Mouse (Mus musculus) embryo, embryonic 10.5 days (tissue): Measurements from ENCODE around the gene Gm20388.

ENCODE experiments used
- DNase-seq: peaks from one replicate; pipeline ENCODE4 v3.0.0-alpha.2; 2015; ENCODE audit warnings: low spot score

The Gm20388 gene

DNA sequence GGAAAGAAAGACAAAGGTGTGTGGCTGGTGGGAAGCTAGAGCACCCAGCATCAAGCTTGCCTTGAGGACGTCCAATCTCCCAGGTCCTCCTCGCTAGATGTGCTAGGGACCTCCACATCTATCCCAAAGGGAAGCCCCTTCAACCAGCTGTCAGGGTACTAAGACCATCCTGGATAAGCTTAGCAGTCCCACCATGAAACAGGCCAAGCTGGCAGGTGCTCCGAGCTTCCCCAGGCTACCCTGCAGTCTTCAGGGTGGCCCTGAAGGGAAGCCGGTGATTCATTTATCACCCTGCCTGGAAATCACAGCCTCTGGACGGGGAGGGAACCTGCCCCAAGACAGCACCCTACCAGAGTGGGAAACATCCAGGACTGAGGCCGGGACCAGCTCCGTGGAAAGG is 1165.9 kb downstream of the Gm20388 start:
- peak; percentile 10 for DNase-seq

DNA sequence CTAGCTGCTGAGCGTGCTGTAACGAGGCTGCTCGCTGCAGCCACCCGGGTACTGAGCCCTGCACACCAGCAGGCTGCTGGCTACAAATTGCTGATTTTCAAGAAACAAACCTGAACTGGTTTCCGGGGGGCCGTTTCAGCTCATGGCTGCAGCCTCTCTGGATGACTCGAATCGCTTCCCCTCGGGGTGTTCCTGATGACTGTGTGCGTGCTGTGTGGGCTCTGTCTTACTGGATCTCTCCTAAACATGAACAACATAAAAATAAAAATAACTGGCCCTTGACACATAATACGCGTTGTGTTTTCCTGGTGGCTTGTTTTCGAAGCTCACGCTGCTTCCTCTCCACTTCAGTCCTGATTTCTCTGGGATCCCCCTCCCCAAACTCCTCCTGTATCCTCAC is 1168.1 kb downstream of the Gm20388 start:
- peak; percentile 15 for DNase-seq

DNA sequence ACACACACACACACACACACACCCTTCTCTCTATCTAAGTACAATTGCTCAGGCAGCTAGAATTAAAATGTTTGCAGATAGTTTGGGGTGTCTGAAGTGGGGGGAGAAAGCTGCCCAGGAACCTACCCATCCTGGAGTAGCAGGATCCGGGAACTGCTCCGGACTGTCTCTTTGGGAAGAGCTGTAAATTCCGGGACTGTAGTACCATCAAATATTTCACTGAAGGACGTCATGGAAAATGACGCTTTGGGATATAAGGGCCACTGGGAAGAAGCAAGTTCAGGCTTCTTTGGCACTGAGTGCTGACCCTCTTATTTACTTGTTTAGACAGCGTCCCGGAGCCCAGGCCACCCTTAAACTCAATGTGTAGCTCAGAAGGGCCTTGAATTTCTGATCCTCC is 1168.6 kb downstream of the Gm20388 start:
- no peak for DNase-seq

DNA sequence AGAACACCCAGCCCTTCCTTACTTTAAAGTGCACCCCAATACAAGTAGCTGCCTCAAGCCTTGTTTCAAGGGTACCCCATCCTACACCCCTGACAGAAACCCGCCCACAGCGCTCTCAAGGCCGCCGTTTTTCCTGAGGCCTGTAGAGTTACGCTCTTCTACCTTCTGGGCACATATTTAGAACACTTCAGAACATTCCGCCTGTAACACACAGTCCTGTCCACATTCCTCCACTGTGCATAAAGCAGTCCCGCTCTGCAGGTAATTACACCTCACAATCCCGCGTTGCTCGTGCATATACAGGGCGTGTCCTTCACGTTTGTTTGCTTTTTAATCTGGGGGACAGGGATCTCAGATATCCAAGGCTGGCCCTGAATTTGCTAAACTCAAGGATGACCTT is 1169.3 kb downstream of the Gm20388 start:
- DNase-seq: peak; percentile 47

DNA sequence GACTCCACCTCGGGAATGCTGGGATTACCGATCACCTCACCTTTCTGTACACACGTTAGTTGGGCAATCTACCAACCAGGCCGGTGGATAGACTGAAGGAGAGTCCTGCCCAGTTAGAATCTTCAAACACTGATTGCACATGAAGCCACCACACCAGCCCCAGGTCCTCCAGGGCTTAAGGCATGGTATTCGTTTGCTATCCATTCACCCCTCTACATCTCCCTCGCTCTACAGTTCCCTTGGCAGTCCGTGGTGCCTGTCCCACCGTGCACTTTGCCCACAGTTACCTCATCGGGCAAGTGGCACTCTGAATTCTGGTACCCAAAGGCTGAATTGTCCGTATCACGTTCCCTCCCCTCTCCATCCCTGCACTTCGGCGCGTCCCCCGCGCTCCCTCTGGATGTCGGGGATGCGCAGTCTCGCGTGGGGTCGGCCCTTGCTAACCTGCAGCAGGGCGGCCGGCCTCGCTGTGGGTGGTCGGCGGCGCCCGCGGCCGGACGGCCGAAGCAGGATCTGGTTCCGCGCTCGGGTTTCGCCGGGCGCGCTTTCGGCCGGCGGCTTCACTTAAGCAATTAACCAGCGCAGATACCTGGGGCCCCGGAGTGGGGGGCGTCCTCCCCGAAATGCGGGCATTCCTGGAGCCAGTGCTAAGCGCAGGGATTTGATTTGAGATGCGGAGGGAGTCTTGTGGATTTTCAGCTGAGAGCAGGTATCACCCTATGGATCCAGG is 1169.9 kb downstream of the Gm20388 start:
- peak; percentile 50 for DNase-seq

DNA sequence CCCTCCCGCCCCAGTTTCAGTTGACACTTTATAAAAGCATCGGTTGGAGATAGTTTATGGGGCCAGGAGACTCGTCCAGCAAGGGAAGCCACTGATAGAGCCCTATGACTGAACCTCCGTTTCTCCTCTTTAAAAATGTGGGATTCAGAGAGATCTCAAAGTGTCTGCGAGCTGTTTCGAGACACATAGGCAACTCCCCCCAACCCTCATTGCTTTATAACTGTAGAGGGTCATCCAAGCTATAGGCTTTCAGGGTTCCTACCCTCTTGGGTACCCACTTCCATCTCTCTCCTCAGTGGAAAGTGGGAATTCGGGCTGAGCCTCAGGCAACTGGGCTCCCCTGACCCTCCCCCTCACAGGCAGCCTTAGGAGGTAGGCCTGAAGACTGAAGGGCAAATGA is 1170.8 kb downstream of the Gm20388 start:
- peak; percentile 28 for DNase-seq

DNA sequence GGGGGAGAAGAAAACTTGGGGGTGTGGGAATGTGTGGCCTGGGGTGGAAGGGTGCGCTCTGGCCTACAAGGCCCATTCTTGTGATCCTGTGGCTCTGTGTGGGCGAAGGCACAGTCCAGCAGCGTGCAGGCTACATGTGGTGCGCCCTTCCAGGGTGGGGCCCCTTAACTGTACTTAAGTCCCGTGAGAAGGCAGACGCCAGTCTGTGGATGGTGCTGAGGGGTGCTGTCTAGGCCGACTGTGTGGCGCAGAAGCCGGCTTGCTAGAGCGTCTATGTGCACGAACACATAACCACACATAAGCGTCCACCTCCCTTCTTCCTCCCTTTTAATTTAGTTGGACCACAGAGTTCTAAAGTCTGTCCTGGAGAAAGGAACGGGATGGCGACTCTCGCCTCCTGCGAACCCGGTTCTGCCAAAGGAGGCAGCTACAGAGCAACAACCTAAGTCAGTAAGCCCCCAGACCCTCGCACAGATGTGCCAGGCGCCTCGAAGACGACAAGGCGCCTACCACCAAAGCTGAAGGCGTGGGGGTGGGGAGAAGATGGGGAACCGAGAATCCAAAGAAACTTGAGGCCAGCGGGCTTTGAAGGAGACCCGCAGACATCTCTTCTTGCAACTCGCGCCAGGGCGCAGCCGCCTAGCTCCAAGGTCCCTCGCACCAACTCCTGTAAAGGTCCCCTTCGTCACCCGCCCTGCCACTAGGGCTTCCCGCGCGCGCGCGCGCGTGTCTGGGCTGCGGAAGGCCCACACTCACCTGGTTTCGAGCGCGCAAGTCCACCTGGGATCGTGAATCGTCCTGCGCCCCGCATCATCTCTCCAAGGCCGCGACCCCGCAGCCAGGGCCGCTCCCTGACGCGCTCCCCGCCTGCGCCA is 1171.8 kb downstream of the Gm20388 start:
- peak; percentile 42 for DNase-seq

DNA sequence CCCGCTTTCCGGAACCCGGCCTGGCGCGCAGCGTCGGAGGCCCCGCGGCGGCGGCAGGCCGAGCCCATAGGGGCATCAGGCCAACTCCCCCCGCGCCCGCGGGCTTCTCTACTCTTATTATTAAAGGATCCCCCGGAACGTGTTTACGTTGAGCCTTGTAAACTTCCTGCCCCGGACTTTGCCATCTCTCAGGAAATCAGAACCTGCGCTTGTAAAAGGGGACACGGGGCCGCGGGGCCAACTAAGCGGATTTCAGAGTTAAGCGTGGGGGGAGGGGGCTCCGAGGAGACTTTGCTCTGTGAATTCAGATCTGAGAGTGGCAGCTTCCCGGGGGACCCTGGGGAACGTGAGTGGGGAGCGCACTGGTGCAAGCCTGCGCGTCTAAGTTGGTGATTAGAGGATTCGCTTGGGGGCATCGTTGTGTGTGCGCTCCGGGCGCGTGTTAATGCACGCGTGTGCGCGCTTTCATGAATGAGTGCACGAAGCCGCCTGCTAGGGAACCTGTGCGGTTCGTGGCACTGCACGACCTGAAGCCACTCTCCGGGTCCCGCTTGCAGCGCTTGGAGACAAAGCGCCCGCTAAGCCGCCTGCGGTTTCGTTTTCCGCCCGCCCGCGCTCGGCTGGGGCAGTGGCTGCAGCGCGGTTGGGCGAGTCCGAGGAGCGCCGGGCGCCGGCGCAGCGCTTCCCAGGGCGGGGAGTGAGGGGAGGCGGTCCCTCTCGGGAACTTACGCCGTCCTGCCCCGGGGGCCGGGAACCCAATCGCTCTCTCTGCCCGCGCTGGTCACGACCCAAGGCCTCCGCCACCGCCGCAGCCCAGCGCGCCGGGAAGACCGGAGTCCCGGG is 1172.7 kb downstream of the Gm20388 start:
- DNase-seq: peak; percentile 77

DNA sequence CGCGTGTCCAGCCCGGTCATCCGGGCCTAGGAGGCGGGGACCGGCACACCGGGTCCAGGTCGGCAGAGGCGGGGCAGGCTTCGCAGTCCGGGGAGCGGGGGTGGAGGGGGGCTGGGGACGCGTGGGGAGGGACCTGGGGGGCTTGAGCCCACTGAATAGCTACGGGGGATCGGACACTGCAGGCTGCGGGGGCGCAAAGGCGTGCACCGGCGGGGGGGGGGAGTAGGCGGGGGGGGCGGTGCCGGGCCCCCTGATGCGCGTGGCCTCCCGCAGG is 1173.2 kb downstream of the Gm20388 start:
- DNase-seq: no peak

DNA sequence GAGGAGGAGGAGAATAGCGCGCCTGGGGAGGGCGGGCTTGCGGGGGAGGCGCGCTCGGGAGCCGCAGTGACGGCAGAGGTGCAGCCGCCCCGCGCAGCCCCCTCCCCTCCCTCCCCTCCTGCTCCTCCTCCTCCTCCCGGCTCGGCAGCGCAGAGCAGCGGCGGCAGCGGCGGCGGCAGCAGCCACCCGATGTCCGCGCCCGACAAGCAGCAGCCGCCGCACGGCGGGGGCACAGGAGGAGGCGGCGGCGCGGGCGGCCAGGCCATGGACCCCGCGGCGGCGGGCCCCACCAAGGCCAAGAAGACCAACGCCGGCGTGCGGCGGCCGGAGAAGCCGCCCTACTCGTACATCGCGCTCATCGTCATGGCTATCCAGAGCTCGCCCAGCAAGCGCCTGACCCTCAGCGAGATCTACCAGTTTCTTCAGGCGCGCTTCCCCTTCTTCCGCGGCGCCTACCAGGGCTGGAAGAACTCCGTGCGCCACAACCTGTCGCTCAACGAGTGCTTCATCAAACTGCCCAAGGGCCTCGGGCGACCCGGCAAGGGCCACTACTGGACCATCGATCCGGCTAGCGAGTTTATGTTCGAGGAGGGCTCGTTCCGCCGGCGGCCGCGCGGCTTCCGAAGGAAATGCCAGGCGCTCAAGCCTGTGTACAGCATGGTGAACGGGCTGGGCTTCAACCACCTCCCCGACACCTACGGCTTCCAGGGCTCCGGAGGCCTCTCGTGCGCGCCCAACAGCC is 1173.7 kb downstream of the Gm20388 start, which contains the start of gene Foxf1:
Foxf1 (plus strand) TSS at position 177 of the 742 bp plus-strand sequence.
- DNase-seq: peak; percentile 66

DNA sequence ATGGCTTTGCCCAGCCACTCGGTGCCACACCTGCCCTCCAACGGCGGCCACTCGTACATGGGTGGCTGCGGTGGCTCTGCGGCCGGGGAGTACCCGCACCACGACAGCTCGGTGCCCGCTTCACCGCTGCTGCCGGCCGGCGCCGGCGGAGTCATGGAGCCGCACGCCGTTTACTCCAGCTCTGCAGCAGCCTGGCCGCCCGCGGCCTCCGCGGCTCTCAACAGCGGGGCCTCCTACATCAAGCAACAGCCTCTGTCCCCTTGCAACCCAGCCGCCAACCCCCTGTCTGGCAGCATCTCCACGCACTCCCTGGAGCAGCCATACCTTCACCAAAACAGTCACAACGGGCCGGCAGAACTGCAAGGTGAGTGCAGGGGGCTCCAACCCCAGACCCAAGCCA is 1174.4 kb downstream of the Gm20388 start:
- DNase-seq: peak; percentile 26

DNA sequence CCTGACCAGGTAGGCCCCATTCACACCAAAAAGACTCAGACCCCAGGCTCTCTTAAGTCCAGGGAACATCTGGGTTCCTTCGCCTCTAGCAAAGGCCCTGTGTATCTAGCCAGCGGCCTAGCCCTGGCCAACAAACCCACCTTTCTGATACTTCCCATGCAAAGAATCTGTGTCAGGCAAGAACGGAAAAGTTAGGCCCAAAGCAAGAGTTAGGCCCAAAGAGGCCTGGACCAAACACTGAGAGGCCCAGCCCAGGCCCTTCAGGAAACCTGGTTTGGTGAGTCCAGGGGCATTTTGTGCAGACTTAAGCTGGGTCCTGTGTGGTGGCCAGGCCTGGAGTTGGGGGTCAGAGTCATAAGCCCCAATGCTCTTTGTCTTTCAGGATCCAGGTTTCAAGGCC is 1174.9 kb downstream of the Gm20388 start:
- DNase-seq: no peak

DNA sequence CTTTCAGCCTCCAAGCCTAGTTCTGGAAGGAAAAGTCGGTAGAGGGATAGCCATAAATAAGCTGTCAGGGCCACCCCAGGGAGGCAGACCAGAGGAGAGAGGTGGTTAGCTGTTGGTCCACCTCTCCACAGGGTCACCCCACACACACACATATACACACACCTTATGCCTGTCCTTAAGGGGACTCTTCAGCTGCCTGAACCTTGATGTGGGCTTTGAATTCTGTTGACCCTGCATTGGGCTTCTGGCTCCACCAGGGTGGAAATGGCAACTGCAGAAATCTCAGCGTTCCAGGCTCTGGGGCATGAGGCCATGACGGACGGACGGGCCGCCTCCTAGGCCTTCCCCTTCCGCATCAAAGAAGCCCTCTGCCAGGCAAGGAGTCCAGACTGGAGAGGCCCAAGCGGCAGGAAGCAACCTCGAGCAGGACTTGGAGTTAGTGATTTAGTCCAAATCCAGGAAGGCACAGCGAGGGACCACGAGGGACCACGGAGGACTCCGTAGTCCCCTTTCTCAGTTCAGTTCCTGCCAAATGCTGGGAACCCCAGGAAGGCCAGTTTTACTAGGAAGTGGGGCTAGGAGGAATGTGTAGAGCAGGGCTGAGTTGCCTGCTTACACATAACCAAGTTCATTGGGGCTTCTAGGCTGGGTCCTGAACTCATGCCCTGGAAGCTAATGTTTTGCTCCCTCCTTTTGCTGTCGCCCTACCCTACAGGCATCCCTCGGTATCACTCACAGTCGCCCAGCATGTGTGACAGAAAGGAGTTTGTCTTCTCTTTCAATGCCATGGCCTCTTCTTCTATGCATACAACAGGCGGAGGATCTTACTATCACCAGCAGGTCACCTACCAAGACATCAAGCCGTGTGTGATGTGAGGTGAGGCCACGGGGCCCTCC is 1175.6 kb downstream of the Gm20388 start:
- peak; percentile 46 for DNase-seq

DNA sequence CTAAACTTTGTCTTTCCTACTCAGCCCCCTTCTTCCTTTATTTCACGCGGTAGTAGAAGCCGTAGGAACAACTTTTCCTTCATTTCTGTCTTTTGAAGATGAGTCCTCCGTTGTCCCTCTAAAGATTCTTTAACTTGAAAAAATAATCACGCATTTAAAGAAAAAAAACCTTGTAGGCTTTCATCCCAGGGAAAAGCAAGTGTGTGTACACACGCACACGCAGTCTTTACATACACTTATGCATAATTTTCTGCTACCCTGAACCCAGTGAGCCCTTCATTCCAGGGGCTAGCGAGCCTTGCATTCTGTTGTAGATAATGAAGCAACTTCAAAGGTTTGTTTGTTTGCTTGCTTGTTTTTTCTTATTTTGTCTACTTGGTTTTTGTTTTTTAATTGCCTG is 1177.6 kb downstream of the Gm20388 start:
- DNase-seq: peak; percentile 44

DNA sequence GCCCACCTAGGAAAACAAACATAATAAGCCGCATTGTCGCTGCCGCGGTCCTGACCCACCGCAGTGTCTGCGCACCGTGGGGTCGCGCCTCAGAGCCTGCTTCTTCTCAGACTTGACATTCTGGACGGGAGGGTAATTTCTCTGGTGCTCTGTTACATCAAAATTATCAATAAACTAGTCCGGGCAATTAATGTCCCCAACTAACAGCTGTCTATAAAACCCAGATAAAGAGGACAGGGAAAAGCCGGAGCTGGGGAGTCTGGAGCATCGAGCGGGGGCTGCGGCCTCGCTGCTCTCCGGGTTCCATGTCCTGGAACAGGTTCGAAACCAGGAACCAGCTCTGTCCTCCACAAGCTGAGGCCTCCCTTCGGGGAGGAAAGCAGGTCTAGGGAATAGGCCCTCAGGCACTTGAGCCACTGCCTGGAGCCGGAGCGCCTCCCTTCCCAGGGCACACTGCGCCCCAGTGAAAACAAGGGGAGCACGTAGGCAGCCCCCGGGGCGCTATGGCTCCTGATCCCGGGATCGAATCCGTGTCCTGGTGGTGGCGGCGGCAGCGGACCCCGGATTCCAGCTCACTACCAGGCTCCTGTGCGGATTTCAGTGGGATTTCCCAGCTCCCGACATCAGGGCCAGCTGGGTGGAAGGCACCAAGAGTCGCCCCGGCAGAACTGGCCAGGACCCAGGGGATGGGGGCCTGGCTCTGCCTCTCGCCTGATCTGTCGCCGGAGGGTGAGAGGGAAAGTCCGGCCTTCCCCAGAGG is 1178.4 kb downstream of the Gm20388 start:
- DNase-seq: peak; percentile 42

DNA sequence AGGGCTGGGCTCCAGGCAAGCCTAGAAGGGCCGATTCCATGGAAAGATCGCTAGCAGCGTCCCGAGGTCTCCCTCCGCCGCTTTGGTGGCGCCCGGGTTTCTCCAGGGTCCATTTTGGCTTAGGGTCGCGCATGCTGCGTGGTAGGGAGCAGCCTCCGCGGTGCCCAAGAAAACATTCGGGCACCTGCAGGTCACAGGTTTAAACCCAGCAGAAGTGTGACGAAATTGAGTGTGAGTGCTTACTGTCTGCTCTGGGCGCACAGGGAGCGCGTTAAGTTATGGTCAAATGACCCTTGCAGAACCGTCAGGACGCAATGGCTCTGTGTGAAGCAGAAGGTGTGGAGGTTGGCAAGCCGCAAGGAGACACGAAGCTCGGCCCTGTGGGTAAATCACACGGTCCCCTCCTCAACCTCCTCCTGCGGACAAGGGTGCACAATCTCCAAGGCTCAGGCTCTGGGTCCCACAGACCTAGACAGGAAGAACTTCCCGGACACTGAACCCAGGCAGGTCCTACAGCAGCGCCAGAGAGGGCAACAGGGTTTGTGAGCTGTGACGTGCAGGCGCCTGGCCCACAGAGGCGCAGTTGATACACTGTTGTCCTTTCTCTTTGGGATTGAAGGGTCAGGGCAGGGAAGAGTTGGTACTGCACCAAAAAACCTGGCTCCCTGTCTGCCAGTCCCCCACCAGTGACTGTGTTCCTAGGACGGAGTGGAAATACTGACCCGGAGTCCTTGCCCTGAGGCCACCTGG is 1179.2 kb downstream of the Gm20388 start:
- DNase-seq: peak; percentile 44

DNA sequence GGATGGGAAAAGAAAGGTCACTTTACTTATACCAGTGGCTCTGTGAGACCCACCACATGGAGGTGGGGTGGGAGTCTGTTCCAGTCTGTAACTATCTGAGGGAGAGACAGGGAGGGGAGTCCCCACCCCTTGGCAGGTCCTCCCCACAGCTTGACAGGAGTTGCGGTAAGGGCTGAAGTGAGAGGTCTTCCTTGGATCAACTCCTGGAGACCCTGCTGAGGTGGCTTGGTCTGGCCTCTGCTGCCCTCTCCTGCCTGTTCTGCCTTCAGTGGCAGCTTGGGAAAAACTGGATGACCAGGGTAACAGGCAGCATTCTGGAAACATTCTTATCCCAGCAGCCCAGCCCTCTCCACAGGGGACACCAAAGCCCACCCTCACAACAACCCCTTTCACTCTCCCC is 1180.1 kb downstream of the Gm20388 start:
- DNase-seq: peak; percentile 71

DNA sequence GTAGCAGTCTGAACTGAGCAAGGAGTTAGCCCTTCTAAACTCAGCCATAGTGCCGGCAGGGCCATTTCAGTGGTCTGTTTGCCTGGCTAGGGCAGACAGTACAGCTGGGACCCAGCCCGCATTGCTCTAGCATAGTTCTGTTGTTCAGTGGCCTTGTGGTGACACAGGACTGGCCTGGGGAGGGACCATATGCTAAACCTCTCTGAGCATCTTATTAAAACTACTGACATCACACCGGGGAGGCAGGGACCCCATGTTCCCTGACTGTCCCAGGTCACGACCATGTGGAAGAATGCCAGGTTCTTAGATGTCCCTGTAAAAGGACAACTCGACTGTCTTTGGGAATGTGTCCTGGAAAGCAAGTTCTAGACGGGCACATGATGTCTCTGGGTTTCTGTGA is 1181.5 kb downstream of the Gm20388 start:
- DNase-seq: no peak

DNA sequence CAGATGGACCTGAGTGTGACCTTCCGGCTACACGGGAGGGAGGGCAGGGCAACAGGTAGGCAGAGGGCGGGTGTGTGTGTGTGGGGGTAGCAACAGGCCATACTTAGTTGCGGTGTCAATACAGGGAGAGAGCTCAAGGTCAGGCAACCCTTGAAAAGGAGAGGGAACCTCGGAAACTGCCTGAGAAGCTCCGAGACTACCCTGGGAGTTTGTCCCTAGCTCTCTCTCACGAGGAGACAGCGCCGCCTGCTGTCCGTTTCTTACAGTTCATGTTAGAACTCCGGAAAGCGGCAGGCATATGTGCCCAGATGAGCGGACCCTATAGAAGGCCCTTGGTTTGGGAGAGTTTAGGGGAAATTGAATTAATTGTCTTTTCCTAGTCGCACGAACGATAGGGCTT is 1182.0 kb downstream of the Gm20388 start:
- peak; percentile 96 for DNase-seq
